Mouse (Mus musculus): Measurements from ENCODE around the gene Spata9.

- TF ChIP-seq CTCF (IDR thresholded peaks at IDR 0.05; ENCODE audit: borderline replicate concordance, extremely low read depth, insufficient read depth, insufficient read length) = no peak
- no peak for TF ChIP-seq POLR2A (IDR thresholded peaks at IDR 0.05; ENCODE audit: borderline replicate concordance, extremely low read depth, insufficient read depth, insufficient read length, poor library complexity, severe bottlenecking)
These were observed 11.5 kb upstream of the Spata9 start for GRCm38 (mm10) chr13:75955357-75955992.

All from brain, embryonic 14.5 days (tissue).